Mouse (Mus musculus): ENCODE data around the gene Sesn1. TPM values are rescaled to one million over a fixed set of nuclear protein-coding genes. Genes with fewer than 3 reads are reported as not detected.

Gene Sesn1
- polyA plus RNA-seq, 1 experiment: 16.2 TPM

DNA sequence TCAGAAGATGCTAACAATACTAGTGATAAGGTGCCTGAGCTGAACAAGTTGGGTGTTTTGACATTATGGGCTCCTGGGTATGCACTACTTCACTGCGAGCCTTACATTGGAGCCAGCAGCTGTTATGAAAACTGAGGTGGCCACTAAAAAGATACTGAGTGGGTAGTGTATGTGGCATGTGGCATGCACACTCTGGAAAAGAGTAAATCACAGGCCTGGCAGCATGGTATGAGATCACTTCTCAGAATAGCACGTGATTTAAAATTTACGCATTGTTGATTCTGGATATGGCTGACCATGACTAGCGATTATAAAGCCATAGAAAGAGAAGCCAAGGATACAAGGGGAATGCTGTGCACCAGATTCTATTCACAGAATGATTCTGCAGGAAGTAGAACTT is 20.7 kb downstream of the Sesn1 start:
- no peaks in the 10 kb centered on the region for H3K27me3 ChIP-seq (ENCODE audit: control insufficient read depth, insufficient read depth, low read length, poor library complexity, severe bottlenecking)
- H3K9me3 ChIP-seq (replicated peaks; ENCODE audit: control insufficient read depth, insufficient read depth, low read length, poor library complexity, severe bottlenecking): no peaks in the 10 kb centered on the region
- H3K27ac ChIP-seq (ENCODE audit: insufficient read depth, low read length): peak overlapping the region; percentile 87
- no peaks in the 10 kb centered on the region for H3K36me3 ChIP-seq (ENCODE audit: control insufficient read depth, insufficient read depth, low read length, poor library complexity, severe bottlenecking)
- TF ChIP-seq CTCF (IDR thresholded peaks at IDR 0.05; ENCODE audit: low read depth, low read length): no peak
- TF ChIP-seq POLR2A (IDR thresholded peaks at IDR 0.05; ENCODE audit: insufficient read depth, low read length): no peak
- no peak overlapping the region for H3K9ac ChIP-seq (ENCODE audit: low read depth, poor library complexity, severe bottlenecking)
- no peak overlapping the region for H3K4me3 ChIP-seq (ENCODE audit: low read depth, low read length)
- no peaks in the 10 kb centered on the region for H3K4me1 ChIP-seq (ENCODE audit: control insufficient read depth, insufficient read depth, low read length)

DNA sequence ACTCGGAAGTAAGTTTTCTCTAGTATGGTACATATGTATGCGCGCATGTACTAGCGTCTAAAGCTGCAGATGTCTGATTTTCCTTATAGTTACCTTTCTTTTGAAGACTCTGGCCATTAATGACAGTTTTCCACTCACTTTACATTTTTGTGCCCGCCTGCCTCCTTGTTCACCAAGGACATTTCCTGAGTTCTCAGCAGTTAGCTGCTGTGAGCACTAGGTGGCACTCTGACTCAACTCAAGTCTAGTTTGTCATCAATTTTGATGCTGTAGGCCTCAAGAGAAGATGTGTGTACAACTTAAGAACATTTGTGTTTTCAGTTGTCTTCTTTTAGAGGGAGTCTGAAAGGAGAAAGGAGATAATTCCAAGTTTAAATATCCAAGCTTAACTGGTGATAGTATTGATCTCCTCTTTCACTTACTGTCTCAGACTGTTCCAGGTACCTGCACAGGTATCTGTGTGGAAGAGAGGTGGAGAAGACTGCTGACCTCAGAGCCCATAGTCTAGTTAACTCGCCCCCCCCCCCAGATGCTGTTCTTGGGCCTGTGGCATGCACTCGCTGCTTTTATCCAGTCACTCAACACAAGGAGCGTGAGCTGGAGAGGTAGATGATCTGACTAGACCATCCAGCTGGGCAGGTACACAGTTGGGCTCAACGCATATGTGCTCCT is 21.3 kb downstream of the Sesn1 start:
- Histone ChIP-seq H3K9me3 (replicated peaks; ENCODE audit: control insufficient read depth, insufficient read depth, low read length, poor library complexity, severe bottlenecking) (no peaks in the 10 kb centered on the region), H3K27me3 (ENCODE audit: control insufficient read depth, insufficient read depth, low read length, poor library complexity, severe bottlenecking) (no peaks in the 10 kb centered on the region), H3K4me1 (ENCODE audit: control insufficient read depth, insufficient read depth, low read length) (no peaks in the 10 kb centered on the region), H3K27ac (ENCODE audit: insufficient read depth, low read length) (peak overlapping the region; percentile 87; the same call in 1 of the 2 replicates), H3K9ac (ENCODE audit: low read depth, poor library complexity, severe bottlenecking) (no peak overlapping the region), H3K36me3 (ENCODE audit: control insufficient read depth, insufficient read depth, low read length, poor library complexity, severe bottlenecking) (no peaks in the 10 kb centered on the region), H3K4me3 (ENCODE audit: low read depth, low read length) (no peak overlapping the region)
- TF ChIP-seq CTCF (IDR thresholded peaks at IDR 0.05; ENCODE audit: low read depth, low read length): peak; percentile 49
- no peak for TF ChIP-seq POLR2A (IDR thresholded peaks at IDR 0.05; ENCODE audit: insufficient read depth, low read length)

DNA sequence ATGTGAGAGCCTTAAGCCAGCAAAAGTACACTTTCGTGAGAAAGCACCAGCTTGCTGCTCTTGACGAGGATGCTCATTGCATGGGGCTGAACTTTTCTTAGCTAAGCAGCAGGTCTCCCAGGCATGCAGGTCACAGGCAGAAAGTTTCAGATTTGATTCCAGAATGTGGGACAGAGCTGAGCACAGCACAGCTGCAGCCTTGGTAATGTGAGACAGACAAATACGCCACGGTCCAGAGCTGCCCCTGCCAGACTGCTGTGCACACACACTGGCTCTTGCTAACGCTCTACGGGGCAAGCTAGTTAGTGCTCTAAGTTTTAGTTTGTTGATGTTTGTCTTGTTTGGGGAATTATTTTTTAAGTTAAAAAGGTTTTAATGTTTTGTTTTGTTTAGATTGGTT is 22.5 kb downstream of the Sesn1 start:
- Histone ChIP-seq H3K27me3 (ENCODE audit: control insufficient read depth, insufficient read depth, low read length, poor library complexity, severe bottlenecking) (no peaks in the 10 kb centered on the region), H3K4me1 (ENCODE audit: control insufficient read depth, insufficient read depth, low read length) (no peaks in the 10 kb centered on the region), H3K27ac (ENCODE audit: insufficient read depth, low read length) (no peak overlapping the region; the same call in 1 of the 2 replicates), H3K9ac (ENCODE audit: low read depth, poor library complexity, severe bottlenecking) (no peak overlapping the region), H3K9me3 (replicated peaks; ENCODE audit: control insufficient read depth, insufficient read depth, low read length, poor library complexity, severe bottlenecking) (no peaks in the 10 kb centered on the region; the same call in 1 of the 2 replicates), H3K36me3 (ENCODE audit: control insufficient read depth, insufficient read depth, low read length, poor library complexity, severe bottlenecking) (no peaks in the 10 kb centered on the region), H3K4me3 (ENCODE audit: low read depth, low read length) (no peak overlapping the region)
- TF ChIP-seq EP300 (IDR thresholded peaks at IDR 0.05; ENCODE audit: insufficient read depth, low read depth, low read length) (no peak), CTCF (IDR thresholded peaks at IDR 0.05; ENCODE audit: low read depth, low read length) (no peak), POLR2A (IDR thresholded peaks at IDR 0.05; ENCODE audit: insufficient read depth, low read length) (no peak)

DNA sequence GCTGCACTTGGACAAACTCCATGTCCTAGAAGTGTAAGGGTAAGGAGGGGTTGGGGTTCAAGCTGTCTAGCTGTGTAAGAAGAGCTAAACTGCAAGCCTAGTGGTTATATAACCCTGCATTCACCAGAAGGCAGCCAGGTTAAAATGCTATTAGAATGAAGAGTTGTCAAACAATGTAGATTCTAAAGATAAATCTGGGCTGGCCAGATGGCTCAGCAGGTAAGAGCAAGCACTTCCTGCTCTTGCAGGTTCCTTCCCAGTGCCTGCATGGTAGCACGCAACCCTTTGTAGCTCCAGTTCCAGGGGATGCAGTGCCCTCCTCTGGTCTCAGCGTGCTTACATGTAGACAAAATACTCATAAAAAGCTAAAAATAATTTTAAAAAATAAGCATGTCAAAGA is 24.4 kb downstream of the Sesn1 start:
- H3K36me3 ChIP-seq (ENCODE audit: control insufficient read depth, insufficient read depth, low read length, poor library complexity, severe bottlenecking): no peaks in the 10 kb centered on the region
- no peak overlapping the region for H3K4me3 ChIP-seq (ENCODE audit: low read depth, low read length)
- no peak overlapping the region for H3K9ac ChIP-seq (ENCODE audit: low read depth, poor library complexity, severe bottlenecking)
- no peaks in the 10 kb centered on the region for H3K4me1 ChIP-seq (ENCODE audit: control insufficient read depth, insufficient read depth, low read length)
- H3K27me3 ChIP-seq (ENCODE audit: control insufficient read depth, insufficient read depth, low read length, poor library complexity, severe bottlenecking): no peaks in the 10 kb centered on the region
- no peak overlapping the region for H3K27ac ChIP-seq (ENCODE audit: insufficient read depth, low read length)
- no peak for TF ChIP-seq POLR2A (IDR thresholded peaks at IDR 0.05; ENCODE audit: insufficient read depth, low read length)
- TF ChIP-seq CTCF (IDR thresholded peaks at IDR 0.05; ENCODE audit: low read depth, low read length): no peak
- no peak for TF ChIP-seq EP300 (IDR thresholded peaks at IDR 0.05; ENCODE audit: insufficient read depth, low read depth, low read length)
- peaks cover 11% of the 10 kb centered on the region for H3K9me3 ChIP-seq (replicated peaks; ENCODE audit: control insufficient read depth, insufficient read depth, low read length, poor library complexity, severe bottlenecking)

DNA sequence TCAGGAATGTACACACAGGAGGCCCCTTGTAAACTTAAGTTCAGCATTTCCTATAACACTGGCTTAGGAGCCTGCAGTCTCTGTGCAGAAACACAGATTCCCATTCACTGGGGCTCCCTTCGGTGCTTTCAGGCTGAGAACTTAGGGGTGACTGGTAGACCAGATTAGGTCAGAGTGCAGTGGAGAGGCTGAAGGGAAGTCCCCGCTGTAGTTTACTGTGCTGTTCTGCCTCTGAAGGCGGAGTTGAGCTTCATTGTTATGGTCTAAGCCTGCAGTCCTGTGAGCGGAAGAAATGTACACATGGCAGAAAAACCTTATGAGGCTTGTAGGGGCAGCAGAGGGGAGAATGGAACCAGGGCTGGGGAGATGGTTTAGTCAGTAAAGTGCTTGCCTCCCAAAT is 29.2 kb downstream of the Sesn1 start:
- Histone ChIP-seq H3K27me3 (ENCODE audit: control insufficient read depth, insufficient read depth, low read length, poor library complexity, severe bottlenecking) (no peaks in the 10 kb centered on the region), H3K9me3 (replicated peaks; ENCODE audit: control insufficient read depth, insufficient read depth, low read length, poor library complexity, severe bottlenecking) (peaks cover 23% of the 10 kb centered on the region), H3K27ac (ENCODE audit: insufficient read depth, low read length) (no peak overlapping the region), H3K4me3 (ENCODE audit: low read depth, low read length) (no peak overlapping the region), H3K9ac (ENCODE audit: low read depth, poor library complexity, severe bottlenecking) (no peak overlapping the region), H3K36me3 (ENCODE audit: control insufficient read depth, insufficient read depth, low read length, poor library complexity, severe bottlenecking) (no peaks in the 10 kb centered on the region), H3K4me1 (ENCODE audit: control insufficient read depth, insufficient read depth, low read length) (no peaks in the 10 kb centered on the region)
- TF ChIP-seq EP300 (IDR thresholded peaks at IDR 0.05; ENCODE audit: insufficient read depth, low read depth, low read length) (no peak), POLR2A (IDR thresholded peaks at IDR 0.05; ENCODE audit: insufficient read depth, low read length) (no peak), CTCF (IDR thresholded peaks at IDR 0.05; ENCODE audit: low read depth, low read length) (no peak)

DNA sequence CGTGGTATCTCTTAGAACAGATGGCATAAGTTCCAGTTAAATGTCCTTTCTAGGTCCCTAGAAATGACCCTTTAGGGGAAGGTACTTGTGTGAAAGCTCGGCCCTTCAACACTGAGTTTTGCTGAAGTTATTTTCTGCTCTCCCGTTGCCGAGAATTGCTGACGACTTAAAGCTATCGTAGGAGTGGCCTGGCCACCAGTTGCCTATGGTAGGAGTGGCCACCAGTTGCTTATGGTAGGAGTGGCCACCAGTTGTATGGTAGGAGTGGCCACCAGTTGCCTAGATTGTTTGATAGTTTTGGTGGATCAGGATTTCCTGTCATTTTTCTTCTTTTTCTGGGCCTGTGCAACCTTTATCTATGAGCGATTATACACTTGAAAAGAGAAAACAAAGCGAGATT is 38.0 kb downstream of the Sesn1 start:
- H3K4me3 ChIP-seq (ENCODE audit: low read depth, low read length): no peak overlapping the region
- no peaks in the 10 kb centered on the region for H3K36me3 ChIP-seq (ENCODE audit: control insufficient read depth, insufficient read depth, low read length, poor library complexity, severe bottlenecking)
- H3K9ac ChIP-seq (ENCODE audit: low read depth, poor library complexity, severe bottlenecking): no peak overlapping the region
- no peaks in the 10 kb centered on the region for H3K27me3 ChIP-seq (ENCODE audit: control insufficient read depth, insufficient read depth, low read length, poor library complexity, severe bottlenecking)
- H3K27ac ChIP-seq (ENCODE audit: insufficient read depth, low read length): no peak overlapping the region
- peaks cover 16% of the 10 kb centered on the region for H3K9me3 ChIP-seq (replicated peaks; ENCODE audit: control insufficient read depth, insufficient read depth, low read length, poor library complexity, severe bottlenecking)
- TF ChIP-seq CTCF (IDR thresholded peaks at IDR 0.05; ENCODE audit: low read depth, low read length) (no peak), POLR2A (IDR thresholded peaks at IDR 0.05; ENCODE audit: insufficient read depth, low read length) (no peak), EP300 (IDR thresholded peaks at IDR 0.05; ENCODE audit: insufficient read depth, low read depth, low read length) (no peak)
- H3K4me1 ChIP-seq (ENCODE audit: control insufficient read depth, insufficient read depth, low read length): no peaks in the 10 kb centered on the region
